Mouse (Mus musculus): ENCODE results near the gene Myh2.
A peak's percentile ranks its signal among the peaks of the same experiment; 100 is the strongest.

Gene Myh2

DNA sequence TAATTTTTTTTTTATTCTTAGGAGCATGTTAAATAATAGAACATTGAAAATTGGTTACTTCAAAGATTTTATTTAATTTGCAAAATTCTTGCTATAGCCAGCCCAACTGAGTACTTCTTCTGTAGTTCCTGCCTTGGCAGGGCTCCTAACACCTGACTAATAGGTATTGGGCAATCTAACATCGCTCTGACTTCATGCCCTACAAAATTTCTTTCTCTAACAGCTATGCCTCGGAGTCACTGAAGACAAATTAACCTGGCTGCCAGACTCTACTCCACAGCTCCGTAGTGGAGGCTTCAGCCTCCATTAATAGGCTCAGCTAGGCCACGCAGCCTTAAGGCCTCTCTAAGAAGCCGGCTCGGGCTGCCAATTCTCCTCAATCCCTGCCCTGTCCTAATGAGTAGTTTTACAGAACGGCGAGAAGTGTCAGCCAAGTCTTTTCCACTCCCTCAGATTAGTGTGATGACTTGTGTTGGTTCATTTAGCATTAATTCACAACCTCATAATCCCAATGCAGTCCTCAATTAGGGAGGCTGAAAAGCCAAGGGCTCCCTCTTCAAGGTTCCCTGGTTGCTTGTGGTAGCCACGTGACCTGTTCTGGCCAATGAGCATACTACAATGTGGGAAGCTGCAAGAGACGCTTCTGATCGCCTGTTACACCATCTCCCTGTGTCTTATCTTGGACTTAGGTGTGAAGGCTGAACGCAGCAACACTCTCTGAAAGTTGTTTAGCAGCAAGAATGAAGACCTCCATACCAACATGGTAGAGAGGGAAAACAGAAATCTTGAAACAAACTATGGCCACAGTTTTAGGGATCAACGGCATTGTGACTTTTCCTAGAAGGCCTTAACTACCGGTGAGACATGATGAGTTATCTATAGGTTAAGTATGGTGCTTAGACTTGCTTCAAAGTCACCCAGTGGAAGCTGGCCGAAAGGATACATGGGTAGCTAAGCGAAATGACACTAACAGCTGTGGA is 18.9 kb upstream of the Myh2 start:
- DNase-seq (ENCODE audit: low spot score), result no peak

DNA sequence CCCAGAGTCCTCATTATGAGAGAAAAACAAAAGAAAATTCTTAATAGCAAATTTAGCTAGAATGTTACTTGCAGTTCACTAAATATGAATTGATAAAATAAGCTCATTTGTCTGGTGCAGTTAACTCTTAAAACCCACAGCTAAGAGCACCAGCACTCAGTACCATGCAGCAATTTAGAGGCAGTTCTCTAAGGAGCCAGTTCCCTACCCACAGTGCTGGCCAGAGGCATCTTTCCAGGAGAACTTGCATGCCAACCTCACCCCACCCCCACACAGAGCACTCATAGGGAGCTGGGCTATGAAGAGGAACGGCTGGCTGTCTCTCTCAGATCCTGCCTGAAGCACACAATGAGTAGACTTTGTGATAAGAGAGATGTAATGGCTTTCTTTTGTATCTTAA is 17.7 kb upstream of the Myh2 start:
- no peak for DNase-seq (ENCODE audit: low spot score)

DNA sequence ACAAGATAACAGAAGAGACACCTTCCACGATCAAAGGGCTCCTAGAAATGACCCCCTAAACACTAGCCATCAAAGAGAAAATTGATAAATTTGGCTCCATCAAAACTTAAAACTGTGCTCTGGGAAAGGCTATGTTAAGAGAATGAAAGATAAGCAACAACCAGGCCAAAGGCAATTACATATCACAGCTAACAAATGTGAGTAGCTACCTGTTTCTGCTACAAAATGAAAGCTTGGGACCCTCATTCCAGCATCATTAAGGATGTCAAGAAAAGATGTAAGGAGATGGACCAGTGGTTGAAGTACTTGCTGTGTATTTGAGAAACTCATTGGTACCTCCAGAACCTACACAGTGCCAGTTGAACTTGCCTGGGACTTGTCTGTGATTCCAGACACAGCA is 17.0 kb upstream of the Myh2 start:
- no peak for DNase-seq (ENCODE audit: low spot score)

DNA sequence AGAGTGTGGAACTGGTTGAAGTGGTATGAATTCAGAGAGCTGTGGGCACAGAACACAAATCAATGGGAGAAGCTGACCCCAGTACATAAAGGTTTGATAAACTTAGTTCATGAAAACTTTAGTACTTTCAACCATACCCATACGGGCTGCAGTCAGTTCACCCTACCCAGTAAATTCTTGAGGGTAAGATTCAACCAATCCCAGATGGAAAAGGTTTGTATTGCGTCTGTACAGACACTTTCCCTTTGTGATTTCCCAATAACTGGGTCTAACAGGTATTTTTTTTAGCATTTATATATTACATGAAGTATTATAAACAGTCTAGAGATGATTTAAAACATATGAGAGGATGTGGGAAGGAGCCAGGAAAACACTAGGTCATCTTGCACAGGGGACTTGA is 15.2 kb upstream of the Myh2 start:
- DNase-seq (ENCODE audit: low spot score), result no peak

DNA sequence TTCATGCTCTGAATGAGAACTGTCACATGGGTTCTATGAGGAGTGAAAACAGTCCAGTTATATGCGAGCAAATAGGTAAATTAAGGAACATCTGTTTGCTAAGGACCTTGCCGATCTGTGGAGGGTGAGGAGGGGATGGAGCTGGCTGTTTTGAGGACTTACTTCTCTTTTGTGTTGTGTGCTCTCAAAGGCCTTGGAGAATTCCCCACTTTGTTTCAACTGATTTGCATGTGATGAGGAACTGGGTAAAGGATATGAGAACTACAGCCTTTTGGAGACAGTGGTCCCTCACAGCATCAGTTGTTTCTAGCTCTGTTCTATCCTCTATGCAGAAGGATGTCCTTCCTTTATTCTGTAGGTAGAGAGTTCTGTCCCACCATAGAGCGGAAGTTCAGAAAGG is 10.7 kb upstream of the Myh2 start:
- DNase-seq (ENCODE audit: low spot score), result no peak

DNA sequence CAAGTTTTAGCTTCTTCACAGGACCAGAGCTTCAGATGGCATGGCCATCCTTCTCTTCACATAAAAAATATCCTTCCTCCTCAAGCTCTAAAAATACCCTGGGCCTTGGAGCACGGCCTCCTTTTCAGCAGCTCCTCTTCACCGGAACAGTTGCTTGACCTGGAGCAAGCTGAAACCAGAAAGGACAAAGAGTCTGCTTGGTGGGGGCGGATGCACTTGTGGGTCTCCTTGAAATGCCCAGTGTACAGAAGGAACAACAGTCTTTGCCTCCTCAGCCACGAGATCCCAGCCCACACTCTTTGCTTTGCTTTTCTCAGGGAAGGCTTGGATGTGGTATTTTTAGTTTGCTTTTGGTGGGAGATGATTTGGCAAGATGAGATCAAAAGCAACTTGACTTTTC is 7.1 kb upstream of the Myh2 start:
- no peak for DNase-seq (ENCODE audit: low spot score)

DNA sequence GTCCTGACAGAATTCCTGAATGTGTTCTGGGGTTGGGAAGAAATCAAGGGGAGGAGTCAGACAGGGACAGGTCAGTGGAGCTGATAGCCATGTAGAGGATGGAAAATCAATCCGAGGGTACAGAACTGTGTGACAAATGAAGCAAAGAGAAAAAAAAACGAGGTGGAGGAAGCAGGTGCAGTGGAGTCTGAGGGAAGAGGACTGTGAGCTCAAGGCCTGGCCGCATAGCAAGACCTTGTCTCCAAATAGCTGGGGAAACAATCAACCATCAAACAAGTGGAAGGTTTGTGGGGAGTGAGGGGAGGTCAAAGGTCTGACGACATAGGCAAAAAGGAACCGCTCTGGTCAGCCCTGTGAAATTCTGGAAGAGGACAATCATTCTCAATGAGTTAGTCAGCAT is 6.0 kb upstream of the Myh2 start:
- DNase-seq (ENCODE audit: low spot score), result no peak

DNA sequence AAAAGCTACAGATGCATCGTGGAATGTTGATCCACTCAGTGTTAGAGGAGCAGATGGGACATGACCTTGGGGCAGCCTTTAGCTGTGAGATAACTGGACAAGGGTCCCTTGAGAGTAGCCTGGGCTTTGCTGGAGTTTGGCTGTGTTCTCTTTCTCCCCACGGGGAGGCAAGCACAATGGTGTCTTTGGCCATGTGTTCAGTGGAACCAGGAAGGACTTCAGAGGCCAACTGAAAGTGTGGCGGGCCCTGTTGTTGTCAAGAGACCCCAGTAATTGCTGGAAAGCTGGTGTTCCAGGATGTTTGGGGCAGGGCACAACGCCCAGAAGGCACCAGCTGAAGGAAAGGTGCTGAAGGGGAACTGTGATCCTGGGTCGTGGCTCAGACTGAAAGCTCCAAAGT is 1.5 kb upstream of the Myh2 start:
- no peak for DNase-seq (ENCODE audit: low spot score)

DNA sequence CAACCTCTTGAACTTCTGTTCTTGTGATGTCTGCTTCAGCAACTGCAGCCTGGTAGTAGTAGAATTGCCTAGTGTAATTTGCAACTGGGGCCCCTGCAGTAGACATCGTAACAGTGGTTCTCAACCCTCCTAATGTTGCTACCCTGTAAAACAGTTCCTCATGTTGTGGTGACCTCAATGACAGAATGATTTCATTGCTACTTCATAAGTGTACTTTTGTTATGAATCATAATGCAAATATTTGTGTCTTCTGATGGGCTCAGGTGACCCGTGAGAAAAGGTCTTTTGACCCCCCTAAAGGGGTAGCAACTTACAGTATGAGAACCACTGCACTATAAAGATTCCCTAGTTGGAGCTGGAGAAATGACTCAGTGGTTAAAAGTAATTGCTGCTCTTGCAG is 1.6 kb downstream of the Myh2 start:
- DNase-seq (ENCODE audit: low spot score), result no peak

DNA sequence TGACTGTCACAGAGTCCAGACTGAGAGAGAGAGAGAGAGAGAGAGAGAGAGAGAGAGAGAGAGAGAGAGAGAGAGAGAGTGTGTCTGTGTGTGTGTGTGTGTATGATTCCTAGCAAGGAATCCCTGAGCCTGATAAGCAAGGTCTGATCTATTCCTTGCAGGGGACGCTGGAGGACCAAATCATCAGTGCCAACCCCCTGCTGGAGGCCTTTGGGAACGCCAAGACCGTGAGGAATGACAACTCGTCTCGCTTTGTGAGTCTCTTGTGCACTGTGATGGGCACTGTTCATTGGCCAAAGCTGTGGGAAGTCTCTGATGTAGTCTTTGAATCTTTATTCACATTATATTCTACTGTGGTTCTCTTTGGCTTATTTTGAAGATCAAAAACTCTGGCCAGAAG is 5.5 kb downstream of the Myh2 start:
- no peak for DNase-seq (ENCODE audit: low spot score)

DNA sequence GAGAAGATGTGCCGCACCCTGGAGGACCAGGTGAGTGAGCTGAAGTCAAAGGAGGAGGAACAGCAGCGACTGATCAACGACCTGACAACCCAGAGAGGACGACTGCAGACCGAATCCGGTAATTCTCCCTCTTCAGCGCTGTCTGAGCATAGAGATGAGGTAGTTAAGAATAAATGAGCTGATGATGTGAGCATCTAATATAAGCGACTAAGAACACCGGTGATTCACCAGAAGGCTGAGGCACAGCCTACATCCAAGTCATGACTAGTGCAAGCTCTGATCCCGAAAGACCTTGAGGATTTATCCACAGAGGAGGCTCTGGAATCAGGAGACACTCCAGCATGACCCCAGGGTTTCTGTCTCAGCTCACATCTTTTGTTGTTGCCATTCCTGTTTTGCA is 19.5 kb downstream of the Myh2 start:
- DNase-seq (ENCODE audit: low spot score), result no peak

DNA sequence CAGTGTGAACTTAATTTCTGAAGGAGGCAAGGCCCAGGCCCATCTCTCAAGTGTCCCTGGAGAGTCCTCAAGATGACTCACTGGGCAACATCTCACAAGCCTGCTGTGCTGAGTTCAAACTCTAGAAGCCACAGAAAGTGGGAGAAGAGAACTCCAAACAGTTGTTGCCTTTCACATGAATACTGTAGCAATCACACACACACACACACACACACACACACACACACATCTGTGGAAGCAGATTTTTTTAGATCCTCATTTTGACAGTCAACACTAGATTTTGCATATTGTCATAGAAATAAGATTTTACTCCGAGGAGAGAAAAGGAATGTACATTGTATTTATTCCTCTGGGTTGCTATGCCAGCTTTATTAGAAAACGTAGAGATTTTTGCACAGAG is 20.0 kb downstream of the Myh2 start:
- DNase-seq (ENCODE audit: low spot score), result no peak

DNA sequence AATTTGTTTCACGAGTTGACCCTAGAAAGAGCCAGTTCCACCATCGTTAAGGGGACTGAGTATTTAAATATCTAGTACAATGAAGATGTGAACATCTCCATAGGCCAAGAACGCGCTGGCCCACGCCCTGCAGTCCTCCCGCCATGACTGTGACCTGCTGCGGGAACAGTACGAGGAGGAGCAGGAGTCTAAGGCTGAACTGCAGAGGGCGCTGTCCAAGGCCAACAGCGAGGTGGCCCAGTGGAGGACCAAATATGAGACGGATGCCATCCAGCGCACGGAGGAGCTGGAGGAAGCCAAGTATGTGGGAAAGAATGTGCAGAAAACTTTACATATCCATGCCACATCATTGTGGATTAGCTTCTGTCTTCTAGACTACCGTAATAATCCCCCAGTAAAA is 20.7 kb downstream of the Myh2 start:
- DNase-seq (ENCODE audit: low spot score), result no peak

DNA sequence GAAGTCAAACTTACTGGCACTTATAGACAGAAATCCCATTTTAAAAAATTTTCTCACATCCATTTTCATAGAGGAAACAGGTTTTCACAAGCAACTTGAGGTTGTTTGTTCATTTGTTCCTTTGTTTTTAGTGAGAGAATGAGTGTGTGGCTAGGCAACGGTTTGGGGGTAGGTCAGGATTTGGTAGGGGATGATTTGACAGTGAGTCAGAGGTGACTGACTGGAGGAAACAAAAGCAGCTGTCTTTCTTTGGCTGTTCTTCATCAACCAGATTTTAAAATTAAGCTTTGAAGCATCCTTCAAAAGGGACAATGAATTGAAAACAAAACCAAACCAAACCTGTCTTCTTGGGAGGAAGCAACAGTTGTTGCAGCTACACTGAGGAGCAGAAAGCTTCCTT is 28.5 kb downstream of the Myh2 start:
- no peak for DNase-seq (ENCODE audit: low spot score)

DNA sequence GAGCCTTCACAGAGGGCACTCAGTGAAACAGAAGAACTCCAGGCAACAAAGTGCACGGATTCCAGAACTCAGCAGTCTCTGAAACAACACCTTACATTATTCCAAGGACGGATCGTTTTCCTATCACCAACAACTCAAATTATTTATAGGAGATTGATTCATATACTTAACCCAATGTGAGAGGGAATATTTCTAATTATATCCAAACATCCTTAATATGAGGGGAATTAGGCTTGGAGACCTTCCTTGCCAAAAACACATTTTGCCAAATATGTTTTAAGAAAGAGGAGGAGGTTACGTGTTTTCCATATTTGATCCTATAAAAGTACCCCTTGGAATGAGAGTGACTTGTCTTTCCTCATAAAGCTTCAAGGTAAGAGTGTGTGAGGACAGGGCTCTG is 28.9 kb downstream of the Myh2 start, which contains the start of gene Myh1:
Gene Myh1 (plus strand): TSS at position 301 of the 400 bp plus-strand sequence.
- no peak for DNase-seq (ENCODE audit: low spot score)

DNA sequence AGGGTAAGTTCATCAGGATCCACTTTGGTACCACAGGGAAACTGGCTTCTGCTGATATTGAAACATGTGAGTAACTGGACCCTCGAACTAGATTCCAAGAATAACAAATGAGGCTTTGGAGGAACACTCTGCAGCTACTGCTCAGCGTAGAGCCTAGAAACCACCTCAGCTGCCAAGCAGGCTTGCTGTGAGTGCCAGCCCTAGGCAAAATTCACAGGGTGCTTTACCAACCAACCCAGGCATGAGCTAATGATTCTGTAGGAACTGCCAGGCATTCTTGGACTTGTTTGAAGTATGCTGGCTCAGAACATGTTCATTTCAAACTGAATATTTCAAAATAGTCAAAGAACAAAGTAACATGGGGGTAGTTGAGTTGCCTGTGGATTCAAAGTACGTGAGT is 33.9 kb downstream of the Myh2 start:
- DNase-seq (ENCODE audit: low spot score), result no peak

DNA sequence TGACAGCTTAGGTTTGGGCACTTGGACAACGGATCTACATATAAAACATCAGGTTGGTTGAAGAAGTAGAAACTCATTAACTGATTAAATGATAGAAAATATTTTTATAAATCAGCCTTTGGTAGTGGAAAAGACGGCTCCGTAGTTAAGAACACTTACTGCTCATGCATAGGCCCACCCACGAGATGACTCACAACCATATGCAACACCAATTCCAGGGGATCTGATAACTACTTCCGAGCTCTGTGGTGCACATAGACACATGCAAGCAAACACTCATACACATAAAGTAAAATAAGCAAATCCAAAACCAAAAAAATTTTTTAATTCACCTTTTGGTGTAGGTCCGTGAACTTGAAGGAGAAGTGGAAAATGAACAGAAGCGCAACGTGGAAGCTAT is 51.0 kb downstream of the Myh2 start:
- no peak for DNase-seq (ENCODE audit: low spot score)

DNA sequence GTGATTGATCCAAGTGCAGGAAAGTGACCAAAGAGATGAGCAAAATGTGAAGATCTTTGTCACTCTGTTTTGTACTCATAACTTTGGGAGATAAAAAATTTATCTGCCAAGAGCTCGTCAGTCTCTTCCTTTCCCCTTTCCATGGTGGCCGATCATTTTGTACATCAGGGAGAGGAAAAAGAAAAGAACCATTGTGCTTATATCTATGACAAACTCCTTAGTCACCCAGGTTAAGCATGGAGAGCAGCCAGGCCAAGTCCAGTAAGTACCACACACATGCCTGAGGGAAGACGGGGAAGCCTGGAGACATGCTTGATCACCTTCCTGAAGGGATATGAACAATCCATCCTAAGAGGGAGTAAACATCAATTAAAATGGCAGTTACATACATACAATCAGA is 53.6 kb downstream of the Myh2 start:
- no peak for DNase-seq (ENCODE audit: low spot score)

DNA sequence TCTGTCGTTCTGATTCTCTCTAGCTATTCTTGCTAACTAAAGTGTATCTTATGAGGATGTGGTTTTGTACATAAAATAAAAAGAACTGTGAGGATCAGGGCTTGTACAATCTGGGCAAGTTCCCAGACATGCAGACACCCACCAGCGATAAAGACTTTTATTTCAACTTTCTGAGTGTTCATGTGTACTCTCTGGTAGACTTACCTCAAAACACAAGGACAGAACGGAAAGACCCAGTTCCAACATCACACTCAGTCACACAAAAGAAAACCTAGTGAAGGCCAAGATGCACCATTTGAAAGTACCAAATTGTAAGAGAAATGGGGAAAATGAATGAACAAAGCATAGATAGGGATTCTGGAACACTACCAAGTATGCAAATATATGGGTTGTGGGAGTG is 57.9 kb downstream of the Myh2 start:
- DNase-seq (ENCODE audit: low spot score), result no peak

DNA sequence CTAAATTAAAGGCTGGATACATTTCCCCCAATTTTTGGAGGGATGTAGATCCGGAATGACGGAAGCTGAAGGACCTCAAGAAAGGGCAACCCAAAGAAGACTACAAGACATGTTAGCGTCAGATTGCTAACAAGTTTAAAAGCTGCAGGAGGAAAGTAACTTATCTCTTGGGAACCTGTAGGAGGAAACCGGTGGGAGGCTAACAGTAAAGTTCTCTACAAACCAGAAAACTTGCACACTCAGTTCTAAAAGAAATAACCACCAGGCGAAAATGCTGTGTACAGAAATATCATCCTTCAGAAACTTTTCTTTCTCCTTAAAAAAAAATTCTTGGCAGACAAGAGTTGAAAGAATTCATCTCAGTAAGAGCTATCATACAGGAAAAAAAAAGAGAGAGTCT is 58.3 kb downstream of the Myh2 start:
- DNase-seq (ENCODE audit: low spot score), result no peak

DNA sequence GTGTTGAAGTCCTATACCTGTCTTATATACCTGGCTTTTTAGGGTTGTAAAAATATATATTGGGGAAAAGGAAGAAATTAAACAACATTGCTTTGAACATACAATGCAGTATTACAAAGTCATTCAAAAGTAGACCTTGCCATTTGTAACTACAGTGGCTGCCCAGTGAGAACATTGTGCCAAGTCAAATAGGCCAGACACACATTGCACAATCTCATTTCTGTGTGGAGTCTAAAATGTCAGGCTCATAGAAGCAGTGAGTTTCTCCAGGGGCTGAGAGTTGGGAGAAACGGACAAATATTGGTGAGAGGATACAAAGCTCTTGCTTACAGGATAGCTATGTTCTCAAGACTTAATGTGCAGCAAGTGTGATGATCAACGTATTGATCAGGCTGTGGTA is 59.1 kb downstream of the Myh2 start:
- no peak for DNase-seq (ENCODE audit: low spot score)

DNA sequence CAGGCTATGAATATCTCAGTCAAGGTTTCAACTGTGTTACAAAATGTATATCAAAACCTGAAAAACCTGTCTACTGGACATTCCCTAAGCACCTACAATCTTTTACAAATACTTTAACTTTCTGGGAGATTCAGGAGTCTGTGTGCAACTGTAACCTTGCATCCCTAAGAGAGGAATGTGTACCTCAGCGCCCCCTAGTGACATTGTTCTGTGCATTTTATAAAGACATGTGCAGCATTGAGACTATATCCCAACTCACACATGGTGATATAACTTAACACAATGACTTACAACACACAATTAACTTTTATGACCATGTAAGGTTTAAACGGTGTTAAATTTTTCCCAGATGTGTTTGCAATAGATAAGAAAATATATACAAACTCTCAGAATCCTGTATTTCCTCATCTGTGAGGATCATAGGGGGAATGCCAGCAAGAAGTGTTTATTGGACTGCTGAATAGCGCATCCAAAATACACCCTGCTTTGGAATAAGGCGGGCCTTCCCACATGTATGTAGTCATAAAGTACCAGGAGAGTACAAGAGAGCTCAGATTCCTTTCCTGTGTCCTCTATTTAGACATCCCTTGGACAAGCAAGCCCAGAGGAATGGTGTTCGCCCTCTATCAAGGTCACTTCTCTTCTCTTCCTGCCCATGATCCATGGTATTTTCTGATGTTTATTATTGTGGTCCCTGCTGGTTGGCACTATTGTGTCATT is 65.0 kb downstream of the Myh2 start:
- DNase-seq (ENCODE audit: low spot score), result peak; percentile 3

DNA sequence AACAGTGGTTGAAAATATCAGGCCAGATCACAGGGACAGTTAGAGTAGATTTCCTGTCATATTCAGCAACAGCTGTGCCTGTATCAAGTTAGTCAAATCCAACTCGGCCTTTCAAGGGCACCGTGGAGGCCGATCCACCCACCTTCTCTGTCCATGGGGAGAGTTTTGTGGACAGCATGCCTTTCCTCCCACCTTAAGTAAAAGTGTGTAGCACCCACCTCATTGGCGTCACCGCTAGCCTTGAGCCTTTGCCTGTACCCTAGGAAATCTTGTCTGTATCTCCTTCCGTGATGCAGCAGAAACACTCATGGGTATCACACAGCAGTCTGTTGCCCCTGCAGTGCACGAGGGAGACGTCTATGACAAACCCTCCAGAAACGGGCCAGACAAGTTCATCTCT is 66.0 kb downstream of the Myh2 start:
- no peak for DNase-seq (ENCODE audit: low spot score)

Data from c-Kit-positive CD71-positive TER-119-positive erythroid progenitor cells, embryonic 14.5 days (primary cell).